ENCODE assay signal across 8 mouse cellular contexts in genomic region chr8:123653308-123653993, GRCm38 (mm10). TPM values are rescaled to one million over a fixed set of nuclear protein-coding genes. Genes with fewer than 3 reads are reported as not detected.
DNase-seq lines count a peak whose midpoint lies in the region; ATAC-seq and TF ChIP-seq lines count a peak whose summit lies in the region.

TSS of gene Rhou (plus strand) at chr8:123653929.

- no peak for ATAC-seq in erythroblast, adult 5-6 weeks (replicated peaks; ENCODE audit: low FRiP score, poor library complexity, severe bottlenecking)
- ATAC-seq in heart, embryonic 12.5 days (ENCODE audit: insufficient number of reproducible peaks, low FRiP score): peak; percentile 86
- ATAC-seq in liver, embryonic 11.5 days (replicated peaks; ENCODE audit: low FRiP score): peak; percentile 61; the same call in 1 of the 2 replicates
- ATAC-seq in stomach, embryonic 14.5 days (ENCODE audit: insufficient number of reproducible peaks, insufficient read depth, low FRiP score, low read depth): peak; percentile 87

- H3K36me3 ChIP-seq in erythroblast, embryonic 14.5 days (ENCODE audit: control insufficient read depth): no peaks in the 10 kb centered on the region; the same call in 1 of the 2 replicates
- H3K36me3 ChIP-seq in heart, embryonic 12.5 days: peaks cover 24% of the 10 kb centered on the region
- H3K36me3 ChIP-seq in liver, embryonic 11.5 days (ENCODE audit: control insufficient read depth, insufficient read depth, low read length): no peaks in the 10 kb centered on the region
- H3K36me3 ChIP-seq in stomach, embryonic 14.5 days (ENCODE audit: control insufficient read depth, insufficient read depth, low read length): no peaks in the 10 kb centered on the region; the same call in none of the 2 replicates

- peak; percentile 48; the same call in 1 of the 2 replicates for TF ChIP-seq CTCF in embryonic fibroblast, embryonic 13.5 days (IDR thresholded peaks at IDR 0.05; ENCODE audit: borderline replicate concordance, insufficient read depth, low read length)

- peak within 1 kb of the TSS; percentile 54 for H3K4me3 ChIP-seq in erythroblast, embryonic 14.5 days (replicated peaks)
- H3K4me3 ChIP-seq in embryonic fibroblast, embryonic 13.5 days (ENCODE audit: insufficient read depth, low read length): peak within 1 kb of the TSS; percentile 73
- H3K4me3 ChIP-seq in heart, embryonic 12.5 days: peak within 1 kb of the TSS; percentile 93
- peak within 1 kb of the TSS; percentile 69 for H3K4me3 ChIP-seq in liver, embryonic 11.5 days (ENCODE audit: low read depth, low read length)
- peak within 1 kb of the TSS; percentile 69 for H3K4me3 ChIP-seq in stomach, embryonic 14.5 days (ENCODE audit: low read depth, low read length)

- peak within 1 kb of the TSS; percentile 77 for H3K4me2 ChIP-seq in heart, embryonic 12.5 days
- peak within 1 kb of the TSS; percentile 75 for H3K4me2 ChIP-seq in liver, embryonic 11.5 days
- H3K4me2 ChIP-seq in stomach, embryonic 14.5 days (replicated peaks; ENCODE audit: low read depth, low read length): peak within 1 kb of the TSS; percentile 61

- peaks cover 4% of the 10 kb centered on the region; the same call in 1 of the 2 replicates for H3K4me1 ChIP-seq in erythroblast, embryonic 14.5 days (ENCODE audit: control insufficient read depth)
- no peaks in the 10 kb centered on the region; the same call in 1 of the 2 replicates for H3K4me1 ChIP-seq in embryonic fibroblast, embryonic 13.5 days (ENCODE audit: control insufficient read depth, insufficient read depth, low read length)
- peaks cover 27% of the 10 kb centered on the region for H3K4me1 ChIP-seq in heart, embryonic 12.5 days (replicated peaks)
- peaks cover 4% of the 10 kb centered on the region; the same call in 1 of the 2 replicates for H3K4me1 ChIP-seq in liver, embryonic 11.5 days (replicated peaks; ENCODE audit: control insufficient read depth, insufficient read depth, low read length)
- peaks cover 18% of the 10 kb centered on the region for H3K4me1 ChIP-seq in stomach, embryonic 14.5 days (ENCODE audit: control insufficient read depth, insufficient read depth, low read length)

- H3K27ac ChIP-seq in embryonic fibroblast, embryonic 13.5 days (ENCODE audit: insufficient read depth, low read length): peak within 1 kb of the TSS; percentile 41; the same call in 1 of the 2 replicates
- H3K27ac ChIP-seq in heart, embryonic 12.5 days (ENCODE audit: poor library complexity, severe bottlenecking): peak within 1 kb of the TSS; percentile 93
- H3K27ac ChIP-seq in liver, embryonic 11.5 days (ENCODE audit: low read depth, low read length): peak within 1 kb of the TSS; percentile 67
- peak within 1 kb of the TSS; percentile 91 for H3K27ac ChIP-seq in stomach, embryonic 14.5 days (ENCODE audit: low read length)

- H3K9ac ChIP-seq in heart, embryonic 12.5 days: peak within 1 kb of the TSS; percentile 97
- H3K9ac ChIP-seq in liver, embryonic 11.5 days (ENCODE audit: low read depth, low read length): peak within 1 kb of the TSS; percentile 70
- H3K9ac ChIP-seq in stomach, embryonic 14.5 days (replicated peaks; ENCODE audit: low read depth, low read length): peak within 1 kb of the TSS; percentile 92

- 1% methylated on average over 55 of the region's 58 CpGs for WGBS in heart, embryonic 12.5 days
- WGBS in liver, embryonic 11.5 days: under 1% methylated on average over 44 of the region's 58 CpGs
- WGBS in stomach, embryonic 14.5 days: 0% methylated on average over 39 of the region's 58 CpGs

- TF ChIP-seq POLR2A in embryonic fibroblast, embryonic 13.5 days (IDR thresholded peaks at IDR 0.05; ENCODE audit: low read depth, low read length): peak; percentile 93

- peaks cover 60% of the 10 kb centered on the region for H3K27me3 ChIP-seq in erythroblast, embryonic 14.5 days (ENCODE audit: control insufficient read depth)
- H3K27me3 ChIP-seq in heart, embryonic 12.5 days (replicated peaks): no peaks in the 10 kb centered on the region
- peaks cover 26% of the 10 kb centered on the region for H3K27me3 ChIP-seq in liver, embryonic 11.5 days (replicated peaks; ENCODE audit: control insufficient read depth, insufficient read depth, low read length)
- H3K27me3 ChIP-seq in stomach, embryonic 14.5 days (ENCODE audit: control insufficient read depth, insufficient read depth, low read length): no peaks in the 10 kb centered on the region

- no peaks in the 10 kb centered on the region for H3K9me3 ChIP-seq in erythroblast, embryonic 14.5 days (ENCODE audit: control insufficient read depth, low read length)
- H3K9me3 ChIP-seq in heart, embryonic 12.5 days (replicated peaks): no peaks in the 10 kb centered on the region
- no peaks in the 10 kb centered on the region for H3K9me3 ChIP-seq in liver, embryonic 11.5 days (ENCODE audit: control insufficient read depth, low read length)
- no peaks in the 10 kb centered on the region for H3K9me3 ChIP-seq in stomach, embryonic 14.5 days (ENCODE audit: control insufficient read depth, low read depth, low read length)

- DNase-seq in kidney, postnatal 10 days: peak; percentile 97
- peak; percentile 87 for DNase-seq in liver, embryonic 11.5 days (ENCODE audit: low spot score)
- peak; percentile 21 for DNase-seq in naive thymus-derived CD4-positive, alpha-beta T cell, adult 2 months (ENCODE audit: low read depth)

RNA-seq across cellular contexts. Expression of gene Rhou, which starts in this region (rescaled TPM):
- not detected in 2 replicates for polyA plus RNA-seq in erythroblast, embryonic 14.5 days (2012)
- 6.9 and 9.0 TPM in 2 replicates for total RNA-seq in erythroblast, adult 5-6 weeks (2015; ENCODE audit: low replicate concordance)
- total RNA-seq in erythroblast, adult 5-6 weeks (2017; ENCODE audit: low replicate concordance): 9.6 and 9.8 TPM in 2 replicates
- 19.5 and 20.0 TPM in 2 replicates for polyA plus RNA-seq in embryonic fibroblast, embryonic 13.5 days (2011; ENCODE audit: insufficient read length, low read depth, missing spikeins)
- 10.7 and 13.4 TPM in 2 replicates for polyA plus RNA-seq in heart, embryonic 12.5 days (2016; fragmentation: Nextera tagmentation; extraction: Ambion mirVana)
- polyA plus RNA-seq in liver, embryonic 11.5 days (2014; fragmentation: Nextera tagmentation; extraction: Ambion mirVana): 4.8 and 4.9 TPM in 2 replicates
- 10.8 and 11.7 TPM in 2 replicates for polyA plus RNA-seq in stomach, embryonic 14.5 days (2014; fragmentation: Nextera tagmentation; extraction: Ambion mirVana)

Comparison
In these comparisons a context has a peak if more than half of its experiments do, and no peak if none do; other contexts are left out.
1. H3K27ac ChIP-seq: peak in every context shown above with its lines; median percentile 93 in heart, embryonic 12.5 days; 91 in stomach, embryonic 14.5 days; 67 in liver, embryonic 11.5 days; 41 in embryonic fibroblast, embryonic 13.5 days.
2. DNase-seq: peak in every context shown above with its lines; median percentile 97 in kidney, postnatal 10 days; 87 in liver, embryonic 11.5 days; 21 in naive thymus-derived CD4-positive, alpha-beta T cell, adult 2 months.